Mouse (Mus musculus) ovary, adult 18-20 months (tissue): ENCODE data around the gene Arhgap5.
"Not testable (repeated sequence)": the region's sequence is repeated elsewhere in the genome, so short reads cannot be mapped to it uniquely, and the experiment has no call there.

Experiments used
- DNase-seq: peaks from one replicate; pipeline ENCODE4 v3.0.0; 2022; ENCODE audit warnings: low spot score, mixed read lengths

The Arhgap5 gene

GRCm38 (mm10) chr12:52541294-52541693, 37.5 kb downstream of the Arhgap5 start:
- no peak for DNase-seq

GRCm38 (mm10) chr12:52544532-52544931, 40.8 kb downstream of the Arhgap5 start:
- no peak for DNase-seq

GRCm38 (mm10) chr12:52552085-52552484, 48.3 kb downstream of the Arhgap5 start:
- DNase-seq: no peak

- DNase-seq: no peak
Observed at GRCm38 (mm10) chr12:52555188-52555876, 51.6 kb downstream of the Arhgap5 start.

GRCm38 (mm10) chr12:52565654-52566053, 61.9 kb downstream of the Arhgap5 start:
- DNase-seq: no peak

GRCm38 (mm10) chr12:52573371-52573770, 69.6 kb downstream of the Arhgap5 start:
- no peak for DNase-seq

GRCm38 (mm10) chr12:52586466-52586865, 82.7 kb downstream of the Arhgap5 start:
- not testable (repeated sequence) for DNase-seq

- DNase-seq: no peak
Observed at GRCm38 (mm10) chr12:52587473-52588010, 83.8 kb downstream of the Arhgap5 start.

GRCm38 (mm10) chr12:52595389-52596185, 91.8 kb downstream of the Arhgap5 start:
- DNase-seq: no peak

GRCm38 (mm10) chr12:52602471-52602870, 98.7 kb downstream of the Arhgap5 start:
- DNase-seq: no peak

- DNase-seq: peak; percentile 79
Observed at GRCm38 (mm10) chr12:52602883-52603694, 99.3 kb downstream of the Arhgap5 start.

- peak; percentile 71 for DNase-seq
Observed at GRCm38 (mm10) chr12:52603695-52604255, 100.0 kb downstream of the Arhgap5 start.

- DNase-seq: peak; percentile 87
Observed at GRCm38 (mm10) chr12:52604256-52604991, 100.7 kb downstream of the Arhgap5 start.

GRCm38 (mm10) chr12:52604992-52605652, 101.3 kb downstream of the Arhgap5 start:
- no peak for DNase-seq

GRCm38 (mm10) chr12:52607411-52607810, 103.6 kb downstream of the Arhgap5 start:
- no peak for DNase-seq

- DNase-seq: no peak
Observed at GRCm38 (mm10) chr12:52615703-52616102, 111.9 kb downstream of the Arhgap5 start.

- DNase-seq: no peak
Observed at GRCm38 (mm10) chr12:52618418-52619040, 114.8 kb downstream of the Arhgap5 start.

GRCm38 (mm10) chr12:52619644-52620043, 115.9 kb downstream of the Arhgap5 start:
- DNase-seq: no peak
